Mouse (Mus musculus) megakaryocyte, embryonic 14.5 days (primary cell): ENCODE results near the gene Xylt2.

Experiments used
- FLI1 ChIP-seq: IDR thresholded peaks from 2 replicates; pipeline ENCODE4 v1.6.1; 2012; ENCODE audit warnings: low read length, inconsistent platforms, mixed read lengths
- GATA1 ChIP-seq: IDR thresholded peaks from 3 replicates; pipeline ENCODE4 v1.6.1; 2012; ENCODE audit warnings: mixed read lengths, low read length, inconsistent platforms, borderline replicate concordance

- no peak for TF ChIP-seq GATA1
- no peak for TF ChIP-seq FLI1
These were observed 30.9 kb downstream of the Xylt2 start for GRCm38 (mm10) chr11:94646457-94646856.
